Mouse (Mus musculus) embryonic facial prominence, embryonic 12.5 days (tissue): ENCODE data around the gene Smtn. TPM values are rescaled to one million over a fixed set of nuclear protein-coding genes. Genes with fewer than 3 reads are reported as not detected.

Experiments used
- ATAC-seq: fragments of 200-750 bp; cut with Nextera tagmentation; 2 replicates; pipeline ENCODE4 v1.8.0; 2017; ENCODE audit not compliant: insufficient number of reproducible peaks, insufficient read depth, low FRiP score, low TSS enrichment
- H3K27ac ChIP-seq: fragments of 300-500 bp; sonication (generic); 2 replicates; pipeline ENCODE4 v1.5.1; 2016; ENCODE audit warnings: mild to moderate bottlenecking
- H3K27me3 ChIP-seq: fragments of 300-500 bp; sonication (generic); 2 replicates; pipeline ENCODE4 v1.6.1; 2016; ENCODE audit warnings: mild to moderate bottlenecking, moderate library complexity
- H3K36me3 ChIP-seq: fragments of 300-500 bp; sonication (generic); 2 replicates; pipeline ENCODE4 v1.6.1; 2016; ENCODE audit warnings: mild to moderate bottlenecking
- H3K4me1 ChIP-seq: fragments of 300-500 bp; sonication (generic); 2 replicates; pipeline ENCODE4 v1.6.1; 2016
- H3K4me2 ChIP-seq: fragments of 300-500 bp; sonication (generic); replicated peaks from 2 replicates; pipeline ENCODE4 v1.6.1; 2016; ENCODE audit warnings: mild to moderate bottlenecking, moderate library complexity
- H3K4me3 ChIP-seq: fragments of 300-500 bp; sonication (generic); 2 replicates; pipeline ENCODE4 v1.5.1; 2016; ENCODE audit warnings: mild to moderate bottlenecking
- H3K9ac ChIP-seq: fragments of 300-500 bp; sonication (generic); 2 replicates; pipeline ENCODE4 v1.6.1; 2016; ENCODE audit warnings: mild to moderate bottlenecking, moderate library complexity
- H3K9me3 ChIP-seq: fragments of 300-500 bp; sonication (generic); 2 replicates; pipeline ENCODE4 v1.6.1; 2016; ENCODE audit warnings: mild to moderate bottlenecking, moderate library complexity
- WGBS: fragments of 180-500 bp; shearing (Covaris S2); methylation state at CpG from one replicate; pipeline ENCODE4 v1.1.7; 2016; 5-methylcytosine and 5-hydroxymethylcytosine counted together
- polyA plus RNA-seq: library from polyadenylated mRNA; unstranded; fragments of >200 nt; fragmentation: Nextera tagmentation; extraction: Ambion mirVana; gene quantifications from 2 replicates; pipeline ENCODE4 v1.2.1, GENCODE M21; 2016

The Smtn gene
- polyA plus RNA-seq, 1 experiment from 2014 or later, result 55.7 TPM

DNA sequence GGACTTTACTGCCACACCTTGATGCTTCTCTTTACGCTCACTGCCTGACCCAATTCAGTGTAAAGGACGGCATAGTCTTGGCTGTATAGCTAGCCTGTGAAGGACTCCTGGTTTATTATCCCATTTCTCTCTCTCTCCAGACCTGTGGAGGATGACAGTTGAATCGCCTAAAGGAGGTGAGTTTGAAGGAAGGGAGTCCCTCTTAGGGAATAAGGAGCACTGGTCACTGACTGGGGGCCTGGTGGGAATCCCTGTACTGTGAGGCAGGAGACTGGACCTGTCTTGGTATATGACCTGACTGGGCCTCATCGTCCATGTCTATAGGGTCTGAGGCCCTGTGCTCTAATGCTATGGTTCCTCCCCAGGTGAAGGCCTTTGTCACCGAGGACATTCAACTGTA lies 24.3 kb downstream of the Smtn start:
- no peak for ATAC-seq
- Histone ChIP-seq H3K4me1 (peaks cover 19% of the 10 kb centered on the region), H3K4me2 (peak overlapping the region; percentile 86; the same call in 1 of the 2 replicates), H3K9ac (no peak overlapping the region), H3K27ac (no peak overlapping the region), H3K36me3 (peaks cover 21% of the 10 kb centered on the region), H3K4me3 (no peak overlapping the region), H3K9me3 (no peaks in the 10 kb centered on the region), H3K27me3 (peaks cover 24% of the 10 kb centered on the region)
- 81% methylated on average over 5 of the region's 5 CpGs for WGBS

DNA sequence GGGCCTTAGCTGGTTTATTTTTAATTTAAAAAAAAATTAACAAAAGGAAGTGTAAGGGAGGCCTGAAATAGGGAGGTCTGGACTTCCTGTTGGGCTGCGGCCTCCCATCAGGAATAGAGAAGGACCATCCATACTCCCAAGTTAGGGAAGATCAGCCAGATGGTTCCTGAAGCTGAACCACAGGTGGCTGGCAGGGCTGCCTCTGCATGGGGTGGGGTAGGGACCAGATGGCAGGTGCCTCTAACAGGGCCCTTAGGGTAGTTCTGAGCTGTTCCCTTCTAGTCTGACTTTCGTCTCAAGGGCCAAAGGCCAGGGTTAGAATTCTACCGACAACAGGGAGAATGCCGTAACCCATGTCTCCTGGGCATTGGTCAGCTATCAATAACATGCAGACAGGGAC lies 24.8 kb downstream of the Smtn start:
- Histone ChIP-seq H3K4me2 (peak overlapping the region; percentile 71), H3K4me3 (peak overlapping the region; percentile 53), H3K4me1 (peaks cover 19% of the 10 kb centered on the region), H3K27ac (no peak overlapping the region), H3K36me3 (peaks cover 16% of the 10 kb centered on the region), H3K9me3 (no peaks in the 10 kb centered on the region), H3K9ac (no peak overlapping the region), H3K27me3 (peaks cover 24% of the 10 kb centered on the region)
- whole genome bisulfite sequencing, result 70% methylated on average over 4 of the region's 4 CpGs
- ATAC-seq, result no peak

DNA sequence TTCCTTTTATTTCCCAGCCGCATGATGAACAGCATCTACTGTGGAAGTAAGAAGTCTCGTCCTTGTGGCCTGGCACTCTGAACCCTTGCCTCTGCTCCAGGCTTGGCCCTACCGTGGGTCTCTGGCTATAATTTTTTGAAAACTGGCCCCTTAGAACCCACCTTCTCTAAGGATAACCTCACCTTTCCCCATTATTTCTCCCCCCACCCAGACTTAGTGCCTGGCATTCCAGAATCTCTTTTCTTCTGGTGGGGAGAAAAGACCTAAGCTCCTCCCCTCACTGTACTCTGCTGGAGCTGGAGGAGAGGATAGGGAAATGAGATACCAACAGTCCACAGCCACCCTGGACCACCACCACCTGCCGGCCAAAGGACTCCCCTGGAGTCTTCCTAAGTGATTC lies 25.2 kb downstream of the Smtn start:
- ATAC-seq, result 0 out of 2 replicates have a peak, but pooled peaks have one; percentile 2
- Histone ChIP-seq H3K36me3 (peaks cover 12% of the 10 kb centered on the region; the same call in 1 of the 2 replicates), H3K4me1 (peaks cover 19% of the 10 kb centered on the region), H3K4me2 (peak overlapping the region; percentile 71), H3K4me3 (peak overlapping the region; percentile 53), H3K27ac (no peak overlapping the region; the same call in 1 of the 2 replicates), H3K27me3 (peaks cover 24% of the 10 kb centered on the region), H3K9me3 (no peaks in the 10 kb centered on the region), H3K9ac (peak overlapping the region; percentile 57)
- 9% methylated on average over 4 of the region's 4 CpGs for WGBS

DNA sequence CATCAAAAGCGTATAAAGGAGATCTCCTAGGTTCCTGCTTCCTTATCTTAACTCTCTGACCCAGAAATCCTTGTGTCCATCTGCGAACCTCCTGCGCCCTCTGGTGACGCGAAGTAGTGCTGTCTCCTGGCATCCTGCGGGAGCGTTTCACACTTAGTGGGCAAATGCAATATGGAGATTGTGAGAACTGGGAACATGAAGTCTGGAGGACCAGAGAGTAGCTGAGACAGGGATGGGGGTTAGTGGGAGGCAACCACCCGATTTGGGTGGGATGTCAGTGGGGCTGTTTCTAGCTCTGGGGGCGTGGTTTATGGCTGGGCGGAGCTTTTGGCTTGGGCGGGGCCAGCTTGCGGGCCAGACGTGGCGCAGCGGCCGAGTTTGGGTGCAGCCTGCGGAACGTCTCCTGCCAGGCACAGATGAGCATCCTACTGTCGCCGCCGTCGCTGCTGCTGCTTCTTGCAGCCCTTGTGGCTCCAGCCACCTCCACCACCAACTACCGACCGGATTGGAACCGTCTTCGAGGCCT lies 25.8 kb downstream of the Smtn start, which contains the start of gene Selenom:
Gene Selenom, plus strand, starts transcription at position 156 of the 526 bp plus-strand sequence.
- Histone ChIP-seq H3K27me3 (peaks cover 24% of the 10 kb centered on the region), H3K9me3 (no peaks in the 10 kb centered on the region), H3K27ac (no peak within 1 kb of the TSS; the same call in 1 of the 2 replicates), H3K4me2 (peak within 1 kb of the TSS; percentile 71), H3K4me1 (peaks cover 19% of the 10 kb centered on the region), H3K4me3 (peak within 1 kb of the TSS; percentile 53), H3K36me3 (peaks cover 6% of the 10 kb centered on the region; the same call in 1 of the 2 replicates), H3K9ac (peak within 1 kb of the TSS; percentile 57)
- WGBS, result under 1% methylated on average over 26 of the region's 26 CpGs
- ATAC-seq, result peak; percentile 35

DNA sequence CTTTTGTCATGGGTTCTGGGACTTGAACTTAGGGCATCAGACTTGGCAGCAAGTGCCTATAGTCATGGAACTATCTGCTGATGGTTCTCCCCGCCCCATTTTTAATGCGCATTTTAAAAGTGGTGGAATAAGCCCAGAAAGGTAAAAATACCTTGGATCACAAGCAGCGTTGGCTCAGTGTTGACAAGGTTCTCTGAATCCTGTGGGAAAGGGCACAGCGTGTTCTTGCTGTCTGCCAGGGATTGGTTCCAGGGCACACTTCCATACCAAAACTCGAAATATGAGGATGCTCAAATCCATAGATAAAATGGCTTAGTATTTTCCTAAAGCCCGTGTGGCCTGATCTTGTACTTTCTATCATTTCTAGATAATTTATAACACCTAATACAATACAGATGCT lies 27.1 kb downstream of the Smtn start:
- peaks cover 19% of the 10 kb centered on the region for H3K4me1 ChIP-seq
- no peak overlapping the region for H3K27ac ChIP-seq
- ATAC-seq, result no peak
- H3K4me3 ChIP-seq, result no peak overlapping the region
- peaks cover 24% of the 10 kb centered on the region for H3K27me3 ChIP-seq
- H3K4me2 ChIP-seq, result no peak overlapping the region
- H3K9ac ChIP-seq, result no peak overlapping the region
- 84% methylated on average over 6 of the region's 6 CpGs for WGBS
- H3K36me3 ChIP-seq, result no peaks in the 10 kb centered on the region
- H3K9me3 ChIP-seq, result no peaks in the 10 kb centered on the region

DNA sequence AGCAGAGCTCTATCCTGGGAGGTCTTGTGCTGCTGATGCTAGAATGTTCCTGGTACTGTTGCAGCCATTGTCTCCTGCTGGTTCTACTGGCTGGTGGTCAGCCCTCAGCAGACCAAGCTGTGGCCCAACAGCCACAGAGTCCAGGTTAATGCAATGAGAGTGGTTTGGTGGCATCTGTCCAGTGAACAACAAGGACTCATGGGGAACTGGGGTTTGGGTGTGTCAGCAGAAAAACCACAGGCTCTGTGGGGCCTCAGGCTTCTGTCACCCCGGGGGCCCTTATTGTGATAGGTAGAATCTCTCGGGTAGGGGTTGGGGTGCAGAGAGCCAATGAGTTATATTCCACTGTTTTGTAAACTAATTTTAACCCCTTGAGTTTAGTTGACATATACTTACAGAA lies 30.1 kb downstream of the Smtn start:
- WGBS, result 90% methylated on average over 2 of the region's 2 CpGs
- Histone ChIP-seq H3K4me1 (peaks cover 4% of the 10 kb centered on the region; the same call in 1 of the 2 replicates), H3K27ac (no peak overlapping the region), H3K27me3 (0 out of 2 replicates have a peak, but pooled peaks cover 2% of the 10 kb centered on the region), H3K36me3 (no peaks in the 10 kb centered on the region), H3K9me3 (no peaks in the 10 kb centered on the region), H3K4me2 (no peak overlapping the region), H3K9ac (no peak overlapping the region), H3K4me3 (no peak overlapping the region)
- ATAC-seq, result no peak

DNA sequence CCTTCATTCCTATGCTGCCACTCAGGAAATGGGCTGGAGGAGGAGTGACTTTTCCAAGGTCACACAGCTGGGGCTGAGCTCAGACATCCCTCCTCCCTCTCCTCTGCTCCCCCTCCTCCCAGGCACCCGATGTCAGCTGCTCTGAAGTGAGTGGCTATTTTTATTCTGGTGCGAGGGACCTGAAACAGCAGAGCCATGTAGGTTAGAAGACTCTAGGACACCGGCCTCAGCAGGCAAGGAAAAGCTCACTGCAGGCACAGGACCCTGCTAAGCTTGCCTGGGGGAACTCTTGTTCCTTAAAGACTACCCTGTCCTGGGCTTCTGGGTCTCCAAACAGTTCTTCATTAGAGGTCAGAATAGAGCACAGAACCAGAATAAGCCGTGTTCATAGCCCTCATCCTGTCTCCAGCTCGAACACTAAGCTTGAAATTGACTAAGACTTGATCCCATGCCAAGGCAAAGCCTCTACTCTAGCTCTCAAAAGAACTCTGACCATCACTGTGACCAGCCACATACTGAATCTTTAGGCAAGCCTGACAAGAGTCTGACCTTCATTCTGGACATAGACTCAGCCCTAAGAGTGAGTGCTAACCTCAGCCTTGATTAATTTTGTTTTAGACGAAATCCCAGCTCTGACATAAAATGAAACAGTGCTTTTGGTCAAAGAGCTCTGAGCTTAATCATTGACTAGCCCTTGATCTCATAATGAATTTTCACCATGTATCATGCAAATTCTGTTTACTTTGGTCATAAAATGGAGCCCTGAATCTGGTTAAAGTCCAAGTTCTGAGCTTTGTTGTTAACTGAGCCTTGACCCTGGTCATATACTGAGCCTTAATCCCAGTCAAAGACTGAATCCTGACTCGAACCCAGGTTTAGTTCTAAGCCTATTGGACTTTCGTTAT lies 31.0 kb downstream of the Smtn start:
- no peak overlapping the region for H3K4me2 ChIP-seq
- ATAC-seq, result no peak
- peaks cover 4% of the 10 kb centered on the region; the same call in 1 of the 2 replicates for H3K4me1 ChIP-seq
- no peaks in the 10 kb centered on the region for H3K9me3 ChIP-seq
- no peaks in the 10 kb centered on the region for H3K36me3 ChIP-seq
- WGBS, result 70% methylated on average over 8 of the region's 8 CpGs
- H3K27ac ChIP-seq, result no peak overlapping the region
- no peak overlapping the region for H3K9ac ChIP-seq
- H3K27me3 ChIP-seq, result no peaks in the 10 kb centered on the region
- no peak overlapping the region for H3K4me3 ChIP-seq

DNA sequence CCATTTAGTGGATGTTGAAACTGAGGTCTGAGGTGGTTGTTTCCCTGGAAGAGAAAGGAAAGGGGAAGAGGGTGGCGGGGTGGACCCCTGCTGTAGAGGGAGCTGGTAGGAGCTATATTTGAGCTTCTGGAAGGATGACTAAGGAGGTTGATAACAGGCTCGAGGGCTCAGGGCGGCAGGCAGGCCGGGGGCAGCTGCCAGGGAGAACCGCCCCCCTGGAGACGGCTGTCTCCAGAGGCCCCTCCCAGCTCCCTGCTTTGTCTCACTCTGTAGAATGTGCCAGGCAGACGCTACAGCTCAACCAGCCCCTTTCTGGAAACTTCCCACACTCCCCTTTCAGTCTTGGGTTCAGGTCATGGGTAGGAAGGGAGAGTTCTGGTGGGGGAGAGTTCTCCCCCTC lies 32.2 kb downstream of the Smtn start:
- Histone ChIP-seq H3K9me3 (no peaks in the 10 kb centered on the region), H3K4me2 (no peak overlapping the region), H3K4me1 (no peaks in the 10 kb centered on the region), H3K27ac (no peak overlapping the region), H3K9ac (no peak overlapping the region), H3K4me3 (no peak overlapping the region), H3K36me3 (no peaks in the 10 kb centered on the region), H3K27me3 (no peaks in the 10 kb centered on the region)
- no peak for ATAC-seq
- whole genome bisulfite sequencing, result 59% methylated on average over 7 of the region's 7 CpGs

DNA sequence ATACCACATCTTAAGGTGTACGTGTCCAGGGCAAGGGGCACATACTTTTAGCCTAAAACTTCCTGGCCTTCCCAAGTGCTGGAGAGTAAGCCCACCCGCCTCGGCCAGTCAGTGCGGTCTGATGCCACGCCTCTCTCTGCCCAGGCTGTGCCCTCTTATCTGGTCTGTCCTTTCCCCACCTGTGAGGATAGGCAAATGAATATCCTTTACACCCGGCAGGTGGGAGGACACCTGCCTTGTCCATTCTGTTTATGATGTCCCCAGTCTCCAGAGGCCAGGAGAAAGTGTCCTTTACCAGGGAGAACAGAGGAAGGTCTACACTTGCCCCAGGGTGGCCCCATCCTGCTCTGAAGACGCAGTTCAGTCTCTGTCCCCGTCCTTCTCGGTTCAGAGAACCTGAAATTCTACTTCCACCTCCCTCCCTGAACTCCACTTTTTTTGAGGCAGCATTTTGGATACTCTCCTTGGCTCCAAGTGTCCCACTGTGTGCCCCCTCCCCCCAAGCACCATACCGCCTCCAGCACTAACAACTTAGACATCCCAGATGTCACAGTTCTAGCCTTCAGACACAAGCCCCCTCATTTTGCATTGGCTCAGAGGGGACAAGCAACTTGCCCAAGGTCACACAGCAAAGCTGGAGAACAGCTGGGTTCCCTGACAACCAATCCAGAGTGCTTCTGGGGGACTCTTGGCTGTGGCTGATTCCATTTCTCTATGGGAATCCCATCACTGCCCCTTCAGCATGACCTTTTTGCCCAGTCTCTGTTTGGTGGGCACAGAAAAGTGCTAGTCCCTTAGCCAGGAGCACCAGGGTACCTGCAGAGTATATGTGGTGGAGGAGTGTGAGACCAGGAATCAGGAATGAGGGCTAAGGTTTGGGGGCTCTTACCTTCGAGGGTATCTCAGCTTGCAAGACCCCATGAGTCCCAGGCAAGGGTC lies 36.4 kb downstream of the Smtn start:
- Histone ChIP-seq H3K27me3 (0 out of 2 replicates have a peak, but pooled peaks cover 4% of the 10 kb centered on the region), H3K9me3 (no peaks in the 10 kb centered on the region), H3K27ac (no peak overlapping the region), H3K4me2 (no peak overlapping the region), H3K9ac (no peak overlapping the region), H3K36me3 (no peaks in the 10 kb centered on the region), H3K4me1 (no peaks in the 10 kb centered on the region), H3K4me3 (no peak overlapping the region)
- WGBS, result 52% methylated on average over 11 of the region's 11 CpGs
- no peak for ATAC-seq

DNA sequence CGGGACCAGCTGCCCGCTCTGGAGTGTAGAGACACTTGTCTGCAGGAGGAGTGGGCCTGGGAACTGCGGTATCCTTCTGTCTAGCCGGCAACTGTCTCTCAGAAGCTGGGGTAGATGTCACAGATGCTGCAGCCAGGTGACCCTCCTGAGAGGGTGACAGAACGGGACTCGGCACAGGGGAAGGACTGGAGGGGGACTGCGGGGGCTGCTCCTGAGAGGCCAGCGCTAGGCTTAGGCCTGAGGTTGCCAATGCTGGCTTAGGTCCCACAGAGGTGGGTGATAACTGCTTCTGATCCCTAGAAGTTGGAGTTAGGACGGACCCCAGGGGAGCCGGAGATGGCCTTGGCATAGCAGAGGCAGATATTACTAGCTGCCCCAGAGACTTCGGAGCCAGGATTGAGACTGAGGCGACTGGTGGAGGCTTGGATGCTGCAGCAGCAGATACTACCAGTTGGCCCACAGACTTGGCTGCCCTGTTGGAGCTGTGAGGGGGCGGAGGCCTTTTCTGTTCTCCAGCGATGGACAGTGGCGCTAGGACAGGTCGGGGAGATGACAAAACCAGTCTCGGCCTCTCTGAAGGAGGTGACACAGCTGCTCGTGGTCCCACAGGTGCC lies 37.8 kb downstream of the Smtn start:
- H3K9ac ChIP-seq, result no peak overlapping the region
- 0 out of 2 replicates have a peak, but pooled peaks cover 4% of the 10 kb centered on the region for H3K27me3 ChIP-seq
- WGBS, result 81% methylated on average over 18 of the region's 18 CpGs
- H3K36me3 ChIP-seq, result no peaks in the 10 kb centered on the region
- H3K9me3 ChIP-seq, result no peaks in the 10 kb centered on the region
- H3K4me1 ChIP-seq, result no peaks in the 10 kb centered on the region
- H3K27ac ChIP-seq, result no peak overlapping the region
- H3K4me2 ChIP-seq, result no peak overlapping the region
- H3K4me3 ChIP-seq, result no peak overlapping the region
- no peak for ATAC-seq

DNA sequence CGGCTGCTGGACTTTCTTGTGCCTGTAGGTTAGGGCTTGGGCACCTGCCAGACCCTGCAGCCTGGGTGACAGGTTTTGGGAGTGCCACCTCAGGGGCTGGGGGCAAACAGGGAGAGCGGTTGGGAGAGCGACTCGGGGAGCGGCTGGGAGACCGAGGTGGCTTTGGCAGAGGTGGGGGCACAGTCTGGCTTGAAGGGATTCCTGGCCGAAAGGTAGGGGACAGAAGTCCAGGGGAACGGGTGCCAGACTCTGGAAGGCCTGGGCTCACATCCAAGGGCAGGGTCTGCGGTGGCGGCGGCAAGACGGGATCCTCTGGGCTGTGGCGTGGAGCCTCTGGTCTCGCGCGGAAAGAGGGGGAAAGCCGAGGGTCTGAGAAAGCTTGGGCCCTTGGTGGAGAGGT lies 38.4 kb downstream of the Smtn start:
- Histone ChIP-seq H3K9ac (no peak overlapping the region), H3K27ac (no peak overlapping the region), H3K36me3 (no peaks in the 10 kb centered on the region), H3K4me1 (no peaks in the 10 kb centered on the region), H3K9me3 (no peaks in the 10 kb centered on the region), H3K4me3 (no peak overlapping the region), H3K27me3 (0 out of 2 replicates have a peak, but pooled peaks cover 4% of the 10 kb centered on the region), H3K4me2 (no peak overlapping the region)
- no peak for ATAC-seq
- 78% methylated on average over 17 of the region's 17 CpGs for WGBS
